Mouse (Mus musculus) urinary bladder, postnatal 25 days (tissue): ENCODE measurements around the gene Satb1.

Source experiments
- DNase-seq: peaks from one replicate; pipeline ENCODE4 v3.0.0; 2022; ENCODE audit warnings: low spot score

The Satb1 gene

GRCm38 (mm10) chr17:51814301-51814700 is 18.8 kb downstream of the Satb1 start:
- DNase-seq = no peak

- no peak for DNase-seq
These were observed 19.3 kb downstream of the Satb1 start for GRCm38 (mm10) chr17:51813784-51814120.

GRCm38 (mm10) chr17:51812942-51813783 is 19.9 kb downstream of the Satb1 start:
- peak; percentile 47 for DNase-seq

GRCm38 (mm10) chr17:51812261-51812941 is 20.7 kb downstream of the Satb1 start:
- DNase-seq = peak; percentile 12

- DNase-seq = no peak
These were observed 21.2 kb downstream of the Satb1 start for GRCm38 (mm10) chr17:51811911-51812260.

GRCm38 (mm10) chr17:51811086-51811868 is 21.8 kb downstream of the Satb1 start:
- DNase-seq = peak; percentile 40

GRCm38 (mm10) chr17:51807429-51807828 is 25.7 kb downstream of the Satb1 start:
- no peak for DNase-seq

- DNase-seq = no peak
These were observed 26.7 kb downstream of the Satb1 start for GRCm38 (mm10) chr17:51806124-51806960.

- DNase-seq = no peak
These were observed 32.9 kb downstream of the Satb1 start for GRCm38 (mm10) chr17:51800208-51800607.

GRCm38 (mm10) chr17:51796459-51796858 is 36.6 kb downstream of the Satb1 start:
- DNase-seq = no peak

- no peak for DNase-seq
These were observed 41.9 kb downstream of the Satb1 start for GRCm38 (mm10) chr17:51791226-51791625.

GRCm38 (mm10) chr17:51790387-51791060 is 42.6 kb downstream of the Satb1 start:
- no peak for DNase-seq

- no peak for DNase-seq
These were observed 43.3 kb downstream of the Satb1 start for GRCm38 (mm10) chr17:51789777-51790176.

- no peak for DNase-seq
These were observed 44.0 kb downstream of the Satb1 start for GRCm38 (mm10) chr17:51789098-51789497.

- DNase-seq = no peak
These were observed 45.1 kb downstream of the Satb1 start for GRCm38 (mm10) chr17:51787955-51788354.

GRCm38 (mm10) chr17:51786050-51786449 is 47.0 kb downstream of the Satb1 start:
- DNase-seq = no peak

GRCm38 (mm10) chr17:51784935-51785334 is 48.2 kb downstream of the Satb1 start:
- no peak for DNase-seq

GRCm38 (mm10) chr17:51783591-51784279 is 49.4 kb downstream of the Satb1 start:
- DNase-seq = no peak

GRCm38 (mm10) chr17:51780036-51780435 is 53.1 kb downstream of the Satb1 start:
- DNase-seq = no peak

- DNase-seq = peak; percentile 21
These were observed 54.1 kb downstream of the Satb1 start for GRCm38 (mm10) chr17:51778961-51779360.

- DNase-seq = peak; percentile 47
These were observed 55.3 kb downstream of the Satb1 start for GRCm38 (mm10) chr17:51777813-51778212.
